Mouse (Mus musculus) urinary bladder, postnatal 14 days (tissue): ENCODE data around the gene Mcrip1.
"Not testable (repeated sequence)": the region's sequence is repeated elsewhere in the genome, so short reads cannot be mapped to it uniquely, and the experiment has no call there.

Experiments
- DNase-seq: peaks from one replicate; pipeline ENCODE4 v3.0.0; 2021; ENCODE audit warnings: low spot score

Gene Mcrip1

GRCm38 (mm10) chr11:120542376-120542775, 7.2 kb downstream of the Mcrip1 start:
- DNase-seq: no peak

- DNase-seq: no peak
Measured at GRCm38 (mm10) chr11:120541907-120542306, 7.6 kb downstream of the Mcrip1 start.

GRCm38 (mm10) chr11:120539285-120540014, 10.1 kb downstream of the Mcrip1 start:
- DNase-seq: peak; percentile 72

- DNase-seq: no peak
Measured at GRCm38 (mm10) chr11:120538955-120539284, 10.6 kb downstream of the Mcrip1 start.

GRCm38 (mm10) chr11:120538485-120538884, 11.0 kb downstream of the Mcrip1 start:
- DNase-seq: peak; percentile 40

GRCm38 (mm10) chr11:120535804-120536203, 13.7 kb downstream of the Mcrip1 start:
- DNase-seq: no peak

GRCm38 (mm10) chr11:120535145-120535544, 14.4 kb downstream of the Mcrip1 start:
- DNase-seq: no peak

GRCm38 (mm10) chr11:120534093-120534492, 15.4 kb downstream of the Mcrip1 start:
- no peak for DNase-seq

- DNase-seq: no peak
Measured at GRCm38 (mm10) chr11:120531646-120532045, 17.9 kb downstream of the Mcrip1 start.

GRCm38 (mm10) chr11:120530085-120530964, 19.2 kb downstream of the Mcrip1 start, which contains the start of gene Gcgr:
TSS of gene Gcgr (plus strand) at chr11:120530699.
- DNase-seq: no peak

- DNase-seq: no peak
Measured at GRCm38 (mm10) chr11:120528903-120529302, 20.6 kb downstream of the Mcrip1 start.

- no peak for DNase-seq
Measured at GRCm38 (mm10) chr11:120527690-120528354, 21.7 kb downstream of the Mcrip1 start.

- DNase-seq: no peak
Measured at GRCm38 (mm10) chr11:120525959-120526358, 23.6 kb downstream of the Mcrip1 start.

GRCm38 (mm10) chr11:120522581-120522980, 26.9 kb downstream of the Mcrip1 start:
- no peak for DNase-seq

GRCm38 (mm10) chr11:120520967-120521540, 28.5 kb downstream of the Mcrip1 start:
- DNase-seq: no peak

- DNase-seq: no peak
Measured at GRCm38 (mm10) chr11:120520498-120520897, 29.0 kb downstream of the Mcrip1 start.

GRCm38 (mm10) chr11:120519738-120520137, 29.8 kb downstream of the Mcrip1 start:
- peak; percentile 39 for DNase-seq

- no peak for DNase-seq
Measured at GRCm38 (mm10) chr11:120518558-120518957, 31.0 kb downstream of the Mcrip1 start.

- DNase-seq: peak; percentile 61
Measured at GRCm38 (mm10) chr11:120518027-120518426, 31.5 kb downstream of the Mcrip1 start.

GRCm38 (mm10) chr11:120517147-120517546, 32.4 kb downstream of the Mcrip1 start:
- DNase-seq: no peak

GRCm38 (mm10) chr11:120515611-120516010, 33.9 kb downstream of the Mcrip1 start:
- DNase-seq: peak; percentile 93

- not testable (repeated sequence) for DNase-seq
Measured at GRCm38 (mm10) chr11:120514262-120514661, 35.3 kb downstream of the Mcrip1 start.
